Comparison of ENCODE assay signal across 9 mouse cellular contexts in the genomic region with DNA sequence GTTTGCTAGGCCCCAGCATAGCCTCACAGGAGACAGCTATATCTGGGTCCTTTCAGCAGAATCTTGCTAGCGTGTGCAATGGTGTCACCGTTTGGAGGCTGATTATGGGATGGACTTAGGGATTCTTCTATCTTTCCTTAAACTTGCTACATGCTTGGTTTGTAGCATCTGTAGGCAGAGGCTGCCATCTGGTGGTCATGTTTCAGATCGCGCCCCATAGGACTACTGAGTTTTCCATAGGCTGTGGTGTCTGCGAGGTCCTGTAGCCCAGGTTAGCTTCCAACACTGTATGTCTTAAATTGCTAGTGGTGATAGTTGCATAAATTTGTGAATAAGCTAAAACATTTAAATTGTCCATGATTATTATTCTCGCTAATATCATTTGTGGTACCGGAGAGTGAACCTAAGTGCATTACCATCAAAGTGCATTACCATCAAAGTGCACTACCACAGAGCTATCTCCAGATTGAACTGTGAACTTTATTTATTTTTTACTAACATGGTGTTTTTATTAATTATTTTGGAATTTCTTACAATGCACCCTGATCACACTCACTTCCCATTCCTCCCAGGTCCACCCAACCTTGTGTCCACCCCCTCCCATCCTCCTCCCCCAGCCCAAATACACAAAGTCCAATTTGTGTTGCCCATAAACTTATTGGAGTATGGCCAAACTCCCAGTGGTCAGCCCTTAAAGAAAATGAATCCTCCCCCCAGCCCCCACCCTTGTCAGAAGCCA. TPM values are rescaled to one million over a fixed set of nuclear protein-coding genes. Genes with fewer than 3 reads are reported as not detected.
DNase-seq lines count a peak whose midpoint lies in the region; ATAC-seq and TF ChIP-seq lines count a peak whose summit lies in the region.
"Had no signal": no experiment of that assay in that cellular context is flagged by ENCODE, and none has a peak within 500 bp of the region (broad histone marks: within the 10 kb centered on the region; RNA-seq: fewer than 3 reads in every experiment).

No protein-coding gene starts in this region.

- peak; percentile 41 for DNase-seq in MEL-GATA-1-ER (ENCODE audit: extremely low read depth, low read depth)
- peak; percentile 58 for DNase-seq in cerebellum, adult 11 months
- peak; percentile 80 for DNase-seq in hindbrain, embryonic 10.5 days (ENCODE audit: low spot score)
- peak; percentile 53 to 87 for DNase-seq in layer of hippocampus, adult 8-10 months (ENCODE audit: low spot score in 2 of 2)
- peak; percentile 70 for DNase-seq in lung, postnatal 0 days (ENCODE audit: low spot score)
- DNase-seq in retina, adult 2 months (ENCODE audit: low read depth, low spot score) = peak; percentile 62
- peak; percentile 50 to 57 for DNase-seq in thymus, postnatal 36 days

- no peak overlapping the region for H3K4me3 ChIP-seq in forebrain, embryonic 15.5 days
- no peak overlapping the region for H3K4me3 ChIP-seq in hindbrain, embryonic 10.5 days
- no peak overlapping the region for H3K4me3 ChIP-seq in lung, postnatal 0 days (ENCODE audit: low read depth, low read length)

- no peak overlapping the region for H3K4me2 ChIP-seq in forebrain, embryonic 15.5 days (replicated peaks)
- H3K4me2 ChIP-seq in lung, postnatal 0 days (replicated peaks; ENCODE audit: low read depth, low read length) = no peak overlapping the region

- H3K27ac ChIP-seq in forebrain, embryonic 15.5 days (replicated peaks) = no peak overlapping the region
- H3K27ac ChIP-seq in hindbrain, embryonic 10.5 days = no peak overlapping the region
- H3K27ac ChIP-seq in lung, postnatal 0 days (ENCODE audit: low read length) = no peak overlapping the region

- no peak for TF ChIP-seq EP300 in lung, postnatal 0 days (IDR thresholded peaks at IDR 0.05)

- peaks cover 9% of the 10 kb centered on the region for H3K4me1 ChIP-seq in forebrain, embryonic 15.5 days
- peaks cover 8% of the 10 kb centered on the region; the same call in 1 of the 2 replicates for H3K4me1 ChIP-seq in hindbrain, embryonic 10.5 days (replicated peaks)
- H3K4me1 ChIP-seq in lung, postnatal 0 days (ENCODE audit: insufficient read depth, low read depth, low read length) = no peaks in the 10 kb centered on the region

- H3K9me3 ChIP-seq in forebrain, embryonic 15.5 days = no peaks in the 10 kb centered on the region
- H3K9me3 ChIP-seq in hindbrain, embryonic 10.5 days = no peaks in the 10 kb centered on the region
- no peaks in the 10 kb centered on the region for H3K9me3 ChIP-seq in lung, postnatal 0 days (ENCODE audit: low read length)
- H3K9me3 ChIP-seq: megakaryocyte, embryonic 14.5 days had no signal

- no peaks in the 10 kb centered on the region for H3K27me3 ChIP-seq in forebrain, embryonic 15.5 days
- H3K27me3 ChIP-seq in hindbrain, embryonic 10.5 days (ENCODE audit: insufficient read depth, poor library complexity, severe bottlenecking) = no peaks in the 10 kb centered on the region
- H3K27me3 ChIP-seq in lung, postnatal 0 days (replicated peaks; ENCODE audit: insufficient read depth, low read length) = no peaks in the 10 kb centered on the region

- no peaks in the 10 kb centered on the region for H3K36me3 ChIP-seq in forebrain, embryonic 15.5 days
- no peaks in the 10 kb centered on the region for H3K36me3 ChIP-seq in hindbrain, embryonic 10.5 days
- H3K36me3 ChIP-seq in lung, postnatal 0 days (ENCODE audit: insufficient read depth, low read length) = no peaks in the 10 kb centered on the region

- H3K9ac ChIP-seq in forebrain, embryonic 15.5 days (replicated peaks) = no peak overlapping the region
- H3K9ac ChIP-seq in lung, postnatal 0 days (replicated peaks; ENCODE audit: low read depth) = no peak overlapping the region

- 6% methylated on average over 7 of the region's 7 CpGs for whole genome bisulfite sequencing in forebrain, embryonic 15.5 days
- 13% methylated on average over 7 of the region's 7 CpGs for WGBS in hindbrain, embryonic 10.5 days
- 6% methylated on average over 7 of the region's 7 CpGs for WGBS in lung, postnatal 0 days

- TF ChIP-seq CTCF in lung, postnatal 0 days (IDR thresholded peaks at IDR 0.05) = peak; percentile 92

- peak; percentile 84 for ATAC-seq in forebrain, embryonic 15.5 days (replicated peaks)
- peak; percentile 55 for ATAC-seq in lung, postnatal 0 days

RNA-seq across cellular contexts. Expression of gene Got2, which starts 26.7 kb away (rescaled TPM):
- polyA plus RNA-seq in forebrain, embryonic 15.5 days (2015; fragmentation: Nextera tagmentation; extraction: Ambion mirVana) = 156 and 160 TPM in 2 replicates
- polyA plus RNA-seq in hindbrain, embryonic 10.5 days (2016; fragmentation: Nextera tagmentation; extraction: Ambion mirVana) = 181 and 228 TPM in 2 replicates
- 100 to 1,000 TPM; 224 to 240 (median 236) TPM for total RNA-seq in layer of hippocampus, adult 8-10 months (2022)
- 63.9 and 65.4 TPM in 2 replicates for polyA plus RNA-seq in lung, postnatal 0 days (2015; fragmentation: Nextera tagmentation; extraction: Ambion mirVana)
